Mouse (Mus musculus) lung, postnatal 0 days (tissue): ENCODE results near the gene Ttc14. TPM values are rescaled to one million over a fixed set of nuclear protein-coding genes. Genes with fewer than 3 reads are reported as not detected.

Experiments used
- ATAC-seq: fragments of 200-750 bp; cut with Nextera tagmentation; 2 replicates; pipeline ENCODE4 v1.8.0; 2017; ENCODE audit warnings: moderate library complexity
- DNase-seq: peaks from one replicate; pipeline ENCODE4 v3.0.0-alpha.2; 2016; ENCODE audit warnings: low spot score
- H3K27ac ChIP-seq: fragments of 300-500 bp; sonication (generic); 2 replicates; pipeline ENCODE4 v1.5.1; 2014; ENCODE audit warnings: antibody characterized with exemption, mild to moderate bottlenecking, low read length, mixed read lengths
- H3K27me3 ChIP-seq: fragments of 300-500 bp; sonication (generic); replicated peaks from 2 replicates; pipeline ENCODE4 v1.6.1; 2014; ENCODE audit warnings: low read length, mixed read lengths; ENCODE audit not compliant: insufficient read depth
- H3K36me3 ChIP-seq: fragments of 300-500 bp; sonication (generic); 2 replicates; pipeline ENCODE4 v1.6.1; 2014; ENCODE audit warnings: low read length, mixed read lengths; ENCODE audit not compliant: insufficient read depth
- H3K4me1 ChIP-seq: fragments of 300-500 bp; sonication (generic); 2 replicates; pipeline ENCODE4 v1.6.1; 2014; ENCODE audit warnings: antibody characterized with exemption, low read depth, low read length, mixed read lengths; ENCODE audit not compliant: insufficient read depth
- H3K4me2 ChIP-seq: fragments of 300-500 bp; sonication (generic); replicated peaks from 2 replicates; pipeline ENCODE4 v1.6.1; 2014; ENCODE audit warnings: low read depth, mild to moderate bottlenecking, low read length, moderate library complexity, mixed read lengths
- H3K4me3 ChIP-seq: fragments of 300-500 bp; sonication (generic); 2 replicates; pipeline ENCODE4 v1.5.1; 2014; ENCODE audit warnings: low read depth, low read length
- H3K9ac ChIP-seq: fragments of 300-500 bp; sonication (generic); replicated peaks from 2 replicates; pipeline ENCODE4 v1.6.1; 2014; ENCODE audit warnings: low read depth, mild to moderate bottlenecking
- H3K9me3 ChIP-seq: fragments of 300-500 bp; sonication (generic); 2 replicates; pipeline ENCODE4 v1.6.1; 2016; ENCODE audit warnings: low read length, mixed read lengths
- CTCF ChIP-seq: IDR thresholded peaks from 2 replicates; pipeline ENCODE4 v1.5.1; 2016; ENCODE audit warnings: antibody characterized with exemption, mild to moderate bottlenecking
- EP300 ChIP-seq: IDR thresholded peaks from 2 replicates; pipeline ENCODE4 v1.6.1; 2016; ENCODE audit warnings: antibody characterized with exemption, mild to moderate bottlenecking, control low read depth
- WGBS: fragments of 180-500 bp; shearing (Covaris S2); extraction: QIAGEN DNeasy Blood & Tissue Kit; methylation state at CpG from one replicate; pipeline ENCODE4 v1.1.7; 2014; 5-methylcytosine and 5-hydroxymethylcytosine counted together
- polyA plus RNA-seq: library from polyadenylated mRNA; unstranded; fragments of >200 nt; fragmentation: Nextera tagmentation; extraction: Ambion mirVana; gene quantifications from 2 replicates; pipeline ENCODE4 v1.2.1, GENCODE M21; 2015

Gene Ttc14
- polyA plus RNA-seq = 47.5 and 57.9 TPM in 2 replicates

GRCm38 (mm10) chr3:33799617-33800512 is at the start of gene Ttc14:
TSS of gene Ttc14 (plus strand) at chr3:33799832.
- H3K4me3 ChIP-seq = peak within 1 kb of the TSS; percentile 95
- H3K27ac ChIP-seq = peak within 1 kb of the TSS; percentile 99
- 4% methylated on average over 79 of the region's 90 CpGs for WGBS
- H3K4me1 ChIP-seq = no peaks in the 10 kb centered on the region
- H3K36me3 ChIP-seq = peaks cover 4% of the 10 kb centered on the region; the same call in 1 of the 2 replicates
- H3K9ac ChIP-seq = peak within 1 kb of the TSS; percentile 90
- peak within 1 kb of the TSS; percentile 66 for H3K4me2 ChIP-seq
- no peaks in the 10 kb centered on the region for H3K27me3 ChIP-seq
- TF ChIP-seq EP300 (peak; percentile 61; the same call in 1 of the 2 replicates), CTCF (peak; percentile 69)
- peak; percentile 98 for DNase-seq
- peak; percentile 99 for ATAC-seq
- no peaks in the 10 kb centered on the region for H3K9me3 ChIP-seq

- H3K4me1 ChIP-seq = no peaks in the 10 kb centered on the region
- H3K27me3 ChIP-seq = no peaks in the 10 kb centered on the region
- DNase-seq (peak; percentile 44), ATAC-seq (no peak)
- TF ChIP-seq CTCF (peak; percentile 38; the same call in 1 of the 2 replicates), EP300 (no peak)
- no peaks in the 10 kb centered on the region for H3K9me3 ChIP-seq
- no peak overlapping the region for H3K9ac ChIP-seq
- H3K4me2 ChIP-seq = no peak overlapping the region
- H3K27ac ChIP-seq = no peak overlapping the region
- no peaks in the 10 kb centered on the region for H3K36me3 ChIP-seq
- no peak overlapping the region for H3K4me3 ChIP-seq
Observed at GRCm38 (mm10) chr3:33790975-33791374, 8.7 kb upstream of the Ttc14 start.

GRCm38 (mm10) chr3:33800513-33800820 is 835 bp downstream of the Ttc14 start:
- H3K9ac ChIP-seq = peak overlapping the region; percentile 90
- no peaks in the 10 kb centered on the region for H3K27me3 ChIP-seq
- ATAC-seq (no peak), DNase-seq (peak; percentile 53)
- peak overlapping the region; percentile 66 for H3K4me2 ChIP-seq
- H3K4me3 ChIP-seq = peak overlapping the region; percentile 95
- H3K9me3 ChIP-seq = no peaks in the 10 kb centered on the region
- no peak for TF ChIP-seq CTCF
- no peak for TF ChIP-seq EP300
- H3K27ac ChIP-seq = peak overlapping the region; percentile 99
- 0% methylated on average over 16 of the region's 16 CpGs for WGBS
- no peaks in the 10 kb centered on the region for H3K4me1 ChIP-seq
- H3K36me3 ChIP-seq = peaks cover 7% of the 10 kb centered on the region

- DNase-seq (no peak), ATAC-seq (no peak)
- no peak for TF ChIP-seq EP300
- no peak for TF ChIP-seq CTCF
- H3K27ac ChIP-seq = no peak overlapping the region
- peaks cover 25% of the 10 kb centered on the region for H3K36me3 ChIP-seq
- H3K9ac ChIP-seq = no peak overlapping the region
- no peaks in the 10 kb centered on the region for H3K4me1 ChIP-seq
- no peaks in the 10 kb centered on the region for H3K9me3 ChIP-seq
- no peaks in the 10 kb centered on the region for H3K27me3 ChIP-seq
- H3K4me3 ChIP-seq = no peak overlapping the region
- whole genome bisulfite sequencing = 88% methylated on average over 1 of the region's 1 CpGs
- no peak overlapping the region for H3K4me2 ChIP-seq
Observed at GRCm38 (mm10) chr3:33807151-33807550, 7.5 kb downstream of the Ttc14 start.

- Histone ChIP-seq H3K4me1 (no peaks in the 10 kb centered on the region), H3K4me2 (no peak overlapping the region), H3K27me3 (no peaks in the 10 kb centered on the region), H3K4me3 (no peak overlapping the region), H3K9me3 (no peaks in the 10 kb centered on the region), H3K36me3 (no peaks in the 10 kb centered on the region), H3K27ac (no peak overlapping the region), H3K9ac (no peak overlapping the region)
- TF ChIP-seq CTCF (peak; percentile 84), EP300 (no peak)
- WGBS = 37% methylated on average over 9 of the region's 9 CpGs
- ATAC-seq (0 out of 2 replicates have a peak, but pooled peaks have one; percentile 35), DNase-seq (peak; percentile 85)
Observed at GRCm38 (mm10) chr3:33824135-33824946, 24.7 kb downstream of the Ttc14 start.

- TF ChIP-seq CTCF = no peak
- no peak for TF ChIP-seq EP300
- Histone ChIP-seq H3K9ac (no peak overlapping the region), H3K4me3 (no peak overlapping the region), H3K27me3 (no peaks in the 10 kb centered on the region), H3K4me2 (no peak overlapping the region), H3K9me3 (no peaks in the 10 kb centered on the region), H3K36me3 (no peaks in the 10 kb centered on the region), H3K4me1 (no peaks in the 10 kb centered on the region), H3K27ac (no peak overlapping the region)
- DNase-seq (no peak), ATAC-seq (no peak)
- 75% methylated on average over 10 of the region's 10 CpGs for WGBS
Observed at GRCm38 (mm10) chr3:33832351-33832750, 32.7 kb downstream of the Ttc14 start.
